Mouse (Mus musculus): ENCODE measurements around the gene Kif19a. TPM values are rescaled to one million over a fixed set of nuclear protein-coding genes. Genes with fewer than 3 reads are reported as not detected.

The Kif19a gene
- 0.07 TPM in 2 replicates for polyA plus RNA-seq (2015; fragmentation: Nextera tagmentation; extraction: Ambion mirVana)

DNA sequence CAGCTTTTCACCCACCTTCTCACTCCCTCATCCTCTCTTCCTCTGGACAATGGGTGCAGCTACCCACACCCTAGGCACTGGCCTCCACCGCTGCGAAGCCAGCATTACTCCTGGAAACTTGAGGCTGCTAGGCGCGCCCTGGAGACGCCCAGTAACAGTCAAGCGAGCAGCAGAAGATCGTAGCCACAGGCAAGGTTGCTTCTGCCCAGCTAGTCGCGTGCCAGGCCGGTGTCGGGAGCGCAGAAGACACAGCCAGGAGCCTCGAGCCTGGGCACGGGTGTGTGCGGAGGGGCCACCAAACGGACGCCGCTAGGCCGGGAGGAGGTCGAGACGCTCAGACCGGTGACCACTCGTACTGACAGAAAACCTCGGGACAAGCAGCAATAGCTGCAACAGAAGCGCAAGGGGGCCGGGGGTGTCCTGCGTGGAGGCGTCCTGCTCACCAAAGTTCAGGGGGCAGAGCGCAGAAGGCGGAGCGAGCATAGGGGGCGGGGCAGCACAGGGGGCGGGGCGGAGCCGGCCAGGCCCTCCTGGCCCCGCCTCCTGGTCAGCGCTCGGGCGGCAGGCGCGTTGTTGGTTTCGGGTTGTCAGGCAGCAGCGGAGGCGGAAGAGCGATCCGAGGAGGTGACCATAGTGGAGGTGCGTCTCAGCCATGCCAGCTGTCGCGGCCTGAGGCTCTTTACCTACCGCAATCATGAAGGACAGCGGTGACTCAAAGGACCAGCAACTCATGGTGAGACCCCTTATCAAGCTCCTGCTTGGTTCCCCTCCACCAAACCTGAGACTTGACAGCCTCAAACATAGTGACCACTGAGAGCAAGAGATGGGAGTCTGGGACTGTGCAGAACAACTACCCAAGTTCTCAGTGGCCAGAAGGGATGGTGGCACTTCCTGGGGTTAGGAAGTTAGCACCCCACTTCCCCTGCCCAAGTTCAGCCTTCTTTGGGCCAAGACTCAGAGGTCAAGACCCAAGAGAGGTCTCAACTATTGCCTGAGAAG lies at the start of gene Kif19a:
Kif19a (plus strand) TSS at position 569 of the 999 bp plus-strand sequence.
- no peak within 1 kb of the TSS for H3K27ac ChIP-seq (replicated peaks)
- 4% methylated on average over 51 of the region's 51 CpGs for WGBS (ENCODE audit: insufficient replicate concordance)
- H3K4me3 ChIP-seq (replicated peaks), result peak within 1 kb of the TSS; percentile 48
- H3K4me1 ChIP-seq (replicated peaks), result peaks cover 11% of the 10 kb centered on the region
- no peaks in the 10 kb centered on the region for H3K36me3 ChIP-seq (replicated peaks)
- H3K27me3 ChIP-seq, result peaks cover 47% of the 10 kb centered on the region
- ATAC-seq (ENCODE audit: insufficient read depth), result peak; percentile 44
- no peaks in the 10 kb centered on the region for H3K9me3 ChIP-seq (replicated peaks)
- H3K4me2 ChIP-seq, result peak within 1 kb of the TSS; percentile 72
- no peak within 1 kb of the TSS for H3K9ac ChIP-seq

DNA sequence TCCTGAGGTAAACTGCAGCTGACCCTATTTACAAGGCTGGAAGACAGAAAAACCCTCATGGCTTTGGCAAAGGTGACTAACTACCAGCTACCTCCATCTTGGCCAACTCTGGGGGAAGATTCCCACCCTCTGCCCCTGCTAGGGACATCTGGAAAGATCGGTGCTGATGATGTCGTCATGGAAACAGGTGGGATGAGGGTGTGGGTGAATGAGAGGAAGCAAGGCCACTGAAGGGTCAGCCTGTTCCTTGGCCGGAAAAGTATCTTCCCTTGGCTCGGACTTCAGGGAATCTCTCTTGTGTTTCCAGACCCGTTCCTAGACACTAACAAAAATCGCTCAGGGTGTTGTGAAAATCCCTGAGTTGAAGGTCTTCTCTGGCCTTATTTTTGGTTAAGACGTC lies 49.7 kb upstream of the Kif19a start:
- 65% methylated on average over 7 of the region's 7 CpGs for WGBS (ENCODE audit: insufficient replicate concordance)
- Histone ChIP-seq H3K4me3 (replicated peaks) (no peak overlapping the region), H3K27me3 (no peaks in the 10 kb centered on the region), H3K4me2 (no peak overlapping the region), H3K9ac (no peak overlapping the region), H3K36me3 (replicated peaks) (no peaks in the 10 kb centered on the region; the same call in 1 of the 2 replicates), H3K9me3 (replicated peaks) (no peaks in the 10 kb centered on the region), H3K4me1 (replicated peaks) (no peaks in the 10 kb centered on the region), H3K27ac (replicated peaks) (no peak overlapping the region)
- ATAC-seq (ENCODE audit: insufficient read depth), result no peak

DNA sequence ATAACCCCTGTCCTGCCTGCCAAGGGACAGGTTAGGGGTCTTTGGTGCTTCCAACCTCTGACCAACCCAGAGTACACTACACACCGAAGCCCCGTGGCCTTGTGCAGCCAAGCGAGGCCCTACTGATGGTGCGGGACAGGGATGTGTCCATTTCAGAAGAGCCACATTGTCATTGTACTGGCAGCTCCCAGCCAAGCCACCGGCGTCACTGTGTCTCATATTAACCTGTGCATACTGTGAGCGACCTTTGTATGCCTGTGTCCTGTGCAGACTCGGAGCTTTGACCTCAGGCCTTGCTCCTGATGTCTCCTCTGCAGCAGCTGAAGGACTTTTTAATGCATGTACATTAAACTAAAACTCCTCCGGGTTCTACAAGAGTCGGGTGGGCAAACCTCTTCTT lies 44.7 kb upstream of the Kif19a start:
- peak; percentile 51; the same call in 1 of the 2 replicates for ATAC-seq (ENCODE audit: insufficient read depth)
- peaks cover 12% of the 10 kb centered on the region; the same call in 1 of the 2 replicates for H3K4me1 ChIP-seq (replicated peaks)
- WGBS (ENCODE audit: insufficient replicate concordance), result 66% methylated on average over 10 of the region's 10 CpGs

DNA sequence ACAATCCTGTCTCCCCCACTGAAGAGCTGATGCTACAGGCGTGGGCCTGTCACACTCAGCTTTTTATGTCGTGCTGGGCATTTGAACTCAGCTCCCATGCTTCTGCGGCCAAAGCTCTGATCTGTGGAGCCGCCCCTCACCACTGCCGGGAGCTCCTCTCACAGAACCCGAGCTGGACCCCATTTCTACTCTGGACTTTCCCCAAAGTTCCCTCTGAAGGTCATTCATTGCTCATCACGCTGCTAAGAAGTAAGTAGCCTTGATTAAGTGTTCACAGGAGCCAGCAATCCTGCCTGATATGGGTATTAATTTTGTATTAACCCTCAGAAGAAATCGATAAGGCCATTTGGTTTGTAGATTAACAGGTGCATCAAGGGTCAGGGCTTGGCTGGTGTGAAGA lies 42.8 kb upstream of the Kif19a start:
- Histone ChIP-seq H3K4me2 (no peak overlapping the region), H3K4me3 (replicated peaks) (no peak overlapping the region), H3K9ac (no peak overlapping the region), H3K4me1 (replicated peaks) (peaks cover 18% of the 10 kb centered on the region), H3K9me3 (replicated peaks) (no peaks in the 10 kb centered on the region), H3K27me3 (peaks cover 11% of the 10 kb centered on the region), H3K36me3 (replicated peaks) (no peaks in the 10 kb centered on the region), H3K27ac (replicated peaks) (no peak overlapping the region)
- no peak for ATAC-seq (ENCODE audit: insufficient read depth)
- WGBS (ENCODE audit: insufficient replicate concordance), result 64% methylated on average over 8 of the region's 8 CpGs

More for the DNA sequence above, 44.7 kb upstream of the Kif19a start:
- H3K36me3 ChIP-seq (replicated peaks), result no peaks in the 10 kb centered on the region
- no peaks in the 10 kb centered on the region; the same call in 1 of the 2 replicates for H3K27me3 ChIP-seq
- no peak overlapping the region for H3K27ac ChIP-seq (replicated peaks)
- no peak overlapping the region for H3K4me3 ChIP-seq (replicated peaks)
- no peaks in the 10 kb centered on the region for H3K9me3 ChIP-seq (replicated peaks)
- H3K9ac ChIP-seq, result no peak overlapping the region
- no peak overlapping the region for H3K4me2 ChIP-seq

DNA sequence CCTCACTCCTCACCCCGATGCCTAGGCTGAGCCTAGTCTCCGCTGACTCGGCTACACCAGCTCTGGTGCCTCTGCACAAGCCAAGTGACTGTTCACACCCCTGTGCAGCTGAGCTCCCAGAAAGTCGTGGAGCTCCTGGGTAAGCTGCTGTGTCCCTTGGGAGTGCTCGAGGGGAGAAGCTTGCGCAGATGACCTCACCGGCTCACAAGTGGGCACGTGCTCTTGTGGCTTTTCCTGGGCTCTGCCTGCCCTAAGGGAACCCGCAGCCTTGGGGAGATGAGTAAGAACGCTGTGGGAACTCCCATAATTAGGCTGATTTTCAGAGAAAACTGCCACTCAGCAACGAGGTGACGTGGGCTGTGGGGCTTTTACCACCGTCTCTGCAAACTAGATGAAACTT lies 42.2 kb upstream of the Kif19a start:
- no peak overlapping the region for H3K9ac ChIP-seq
- H3K4me2 ChIP-seq, result no peak overlapping the region
- H3K27me3 ChIP-seq, result peaks cover 17% of the 10 kb centered on the region
- WGBS (ENCODE audit: insufficient replicate concordance), result 62% methylated on average over 13 of the region's 13 CpGs
- no peak overlapping the region for H3K27ac ChIP-seq (replicated peaks)
- H3K9me3 ChIP-seq (replicated peaks), result no peaks in the 10 kb centered on the region
- H3K4me1 ChIP-seq (replicated peaks), result peaks cover 20% of the 10 kb centered on the region
- ATAC-seq (ENCODE audit: insufficient read depth), result no peak
- H3K4me3 ChIP-seq (replicated peaks), result no peak overlapping the region
- H3K36me3 ChIP-seq (replicated peaks), result no peaks in the 10 kb centered on the region

DNA sequence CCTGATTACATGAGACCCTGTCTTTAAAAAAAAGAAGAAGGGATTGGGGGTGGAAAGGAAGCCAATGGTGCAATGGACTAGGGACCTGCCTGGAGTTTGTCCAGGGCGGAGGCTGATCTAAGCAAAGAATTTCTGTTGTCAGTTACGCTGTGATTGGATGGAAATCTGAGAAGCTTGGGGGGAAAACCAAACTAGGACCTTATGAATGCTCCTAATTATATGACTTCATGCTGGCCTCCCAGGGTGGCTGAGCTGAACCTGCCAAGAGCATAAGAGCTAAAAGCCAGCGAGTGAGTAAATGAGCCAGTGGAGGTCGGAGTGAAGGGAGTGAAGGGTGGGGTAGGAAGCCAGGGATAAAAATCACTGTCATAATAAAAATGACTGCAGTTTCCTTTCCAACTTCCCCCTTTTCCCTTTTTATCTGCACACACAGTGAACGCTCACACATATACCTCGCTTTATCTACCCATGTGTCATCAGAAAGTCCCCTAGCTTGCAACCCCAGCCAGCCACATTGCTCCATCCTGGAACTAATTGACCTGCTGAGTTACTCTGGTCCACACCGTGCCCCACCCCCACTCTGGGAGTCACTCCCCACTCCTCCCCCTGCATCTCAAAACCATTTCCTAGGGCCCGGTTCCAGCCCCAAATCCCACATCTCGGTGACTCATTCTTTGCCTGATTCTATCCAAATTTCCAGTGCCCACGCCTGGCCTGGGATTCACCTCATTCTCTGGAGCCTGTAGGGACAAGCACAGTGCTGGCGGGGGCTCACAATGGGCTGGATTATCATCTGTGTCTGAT lies 40.2 kb upstream of the Kif19a start:
- Histone ChIP-seq H3K4me1 (replicated peaks) (peaks cover 20% of the 10 kb centered on the region), H3K4me3 (replicated peaks) (no peak overlapping the region), H3K27me3 (peaks cover 19% of the 10 kb centered on the region), H3K9me3 (replicated peaks) (no peaks in the 10 kb centered on the region), H3K36me3 (replicated peaks) (no peaks in the 10 kb centered on the region), H3K27ac (replicated peaks) (no peak overlapping the region), H3K4me2 (no peak overlapping the region), H3K9ac (no peak overlapping the region)
- 40% methylated on average over 11 of the region's 11 CpGs for WGBS (ENCODE audit: insufficient replicate concordance)
- ATAC-seq (ENCODE audit: insufficient read depth), result peak; percentile 29; the same call in 1 of the 2 replicates

DNA sequence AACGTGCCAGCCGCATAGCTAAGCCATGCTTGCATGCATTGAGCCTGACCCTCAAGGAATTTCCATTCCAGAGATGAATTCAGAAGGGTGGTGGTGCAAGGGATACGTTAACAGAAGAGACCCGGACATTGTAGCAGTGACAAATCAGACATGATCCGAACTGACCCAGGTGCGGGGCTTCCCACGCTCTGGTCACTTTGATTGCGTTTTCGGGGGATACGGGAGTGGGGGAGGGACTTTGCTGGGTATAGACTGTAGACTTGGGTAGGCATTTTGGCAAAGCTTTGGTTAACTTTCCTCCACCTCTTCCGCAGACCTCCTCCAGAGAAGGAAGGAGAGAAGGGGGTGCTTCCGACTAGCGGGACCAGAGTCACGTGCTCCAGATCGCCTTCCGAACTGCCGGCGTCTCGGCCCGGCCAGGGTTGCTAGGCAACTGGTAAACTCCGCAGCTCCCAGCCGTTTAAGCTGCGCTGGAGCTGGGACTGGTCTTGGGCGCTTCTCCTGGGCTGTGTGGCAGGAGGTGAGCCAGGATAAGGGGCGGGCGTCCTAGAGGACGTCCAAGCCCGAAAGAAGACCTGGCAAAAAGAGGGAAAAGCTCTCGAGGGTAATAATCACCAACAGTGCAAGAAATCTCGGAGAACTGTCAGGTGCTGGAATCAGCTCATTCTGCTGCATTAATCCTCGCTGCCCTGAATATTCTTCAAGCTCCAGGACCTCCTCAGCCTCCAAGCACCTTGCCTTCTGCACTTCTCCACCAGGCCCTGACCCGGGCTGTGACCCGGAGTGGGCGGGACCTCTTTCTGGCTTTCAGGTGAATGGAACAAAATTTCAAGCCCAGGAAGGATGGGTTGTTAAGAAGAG lies 38.0 kb upstream of the Kif19a start, which contains the start of gene Dnaic2:
Dnaic2 (plus strand) TSS at position 444 of the 861 bp plus-strand sequence.
- H3K27ac ChIP-seq (replicated peaks), result no peak within 1 kb of the TSS
- no peak within 1 kb of the TSS for H3K9ac ChIP-seq
- H3K4me2 ChIP-seq, result peak within 1 kb of the TSS; percentile 57
- H3K36me3 ChIP-seq (replicated peaks), result no peaks in the 10 kb centered on the region
- no peak for ATAC-seq (ENCODE audit: insufficient read depth)
- H3K27me3 ChIP-seq, result peaks cover 19% of the 10 kb centered on the region
- WGBS (ENCODE audit: insufficient replicate concordance), result 9% methylated on average over 34 of the region's 34 CpGs
- H3K4me1 ChIP-seq (replicated peaks), result peaks cover 20% of the 10 kb centered on the region; the same call in 1 of the 2 replicates
- peak within 1 kb of the TSS; percentile 21; the same call in 1 of the 2 replicates for H3K4me3 ChIP-seq (replicated peaks)
- H3K9me3 ChIP-seq (replicated peaks), result no peaks in the 10 kb centered on the region

DNA sequence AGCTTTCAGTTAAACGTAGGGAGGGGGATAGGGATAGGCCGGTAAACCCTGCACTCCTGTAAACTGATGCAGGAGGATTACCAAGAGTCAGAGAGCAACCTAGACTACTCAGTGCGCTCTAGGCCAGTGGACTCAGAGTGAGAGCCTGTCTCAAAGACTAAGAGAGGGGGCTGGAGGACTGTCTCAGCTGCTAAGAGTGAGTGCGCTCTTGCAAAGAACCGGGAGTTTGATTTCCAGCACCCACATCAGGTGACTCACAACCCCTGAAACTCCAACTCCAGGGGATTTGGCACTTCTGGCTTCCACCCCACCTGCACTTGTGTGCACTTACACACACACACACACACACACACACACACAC lies 37.4 kb upstream of the Kif19a start:
- peak overlapping the region; percentile 57 for H3K4me2 ChIP-seq
- ATAC-seq (ENCODE audit: insufficient read depth), result no peak
- H3K4me3 ChIP-seq (replicated peaks), result no peak overlapping the region
- 33% methylated on average over 5 of the region's 5 CpGs for WGBS (ENCODE audit: insufficient replicate concordance)
- H3K36me3 ChIP-seq (replicated peaks), result no peaks in the 10 kb centered on the region
- peaks cover 20% of the 10 kb centered on the region; the same call in 1 of the 2 replicates for H3K4me1 ChIP-seq (replicated peaks)
- H3K9me3 ChIP-seq (replicated peaks), result no peaks in the 10 kb centered on the region
- peaks cover 19% of the 10 kb centered on the region for H3K27me3 ChIP-seq
- no peak overlapping the region for H3K27ac ChIP-seq (replicated peaks)
- H3K9ac ChIP-seq, result no peak overlapping the region

DNA sequence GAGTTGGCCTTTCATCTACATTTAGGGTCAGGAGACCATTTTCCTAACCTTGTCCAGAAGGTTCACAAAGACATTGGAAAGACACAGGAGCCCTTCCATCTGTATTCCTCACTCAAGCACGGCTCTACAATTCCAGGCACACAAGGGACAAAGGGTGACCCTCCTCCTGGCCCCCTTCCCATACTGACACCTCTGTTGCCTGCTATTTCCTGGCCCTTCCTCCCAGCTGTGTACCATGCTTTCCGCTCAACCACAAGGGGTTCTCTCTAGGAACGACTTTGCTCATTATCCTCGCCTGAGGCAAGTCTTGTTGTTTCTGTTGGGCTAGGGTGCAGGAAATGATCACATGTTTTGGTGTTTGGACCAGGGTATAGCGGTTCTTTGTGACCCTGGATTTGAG lies 36.9 kb upstream of the Kif19a start:
- no peaks in the 10 kb centered on the region for H3K36me3 ChIP-seq (replicated peaks)
- no peaks in the 10 kb centered on the region for H3K9me3 ChIP-seq (replicated peaks)
- 26% methylated on average over 5 of the region's 5 CpGs for WGBS (ENCODE audit: insufficient replicate concordance)
- ATAC-seq (ENCODE audit: insufficient read depth), result no peak
- no peak overlapping the region for H3K4me2 ChIP-seq
- peaks cover 15% of the 10 kb centered on the region; the same call in 1 of the 2 replicates for H3K4me1 ChIP-seq (replicated peaks)
- H3K27ac ChIP-seq (replicated peaks), result no peak overlapping the region
- no peak overlapping the region for H3K9ac ChIP-seq
- H3K4me3 ChIP-seq (replicated peaks), result no peak overlapping the region
- peaks cover 19% of the 10 kb centered on the region for H3K27me3 ChIP-seq

DNA sequence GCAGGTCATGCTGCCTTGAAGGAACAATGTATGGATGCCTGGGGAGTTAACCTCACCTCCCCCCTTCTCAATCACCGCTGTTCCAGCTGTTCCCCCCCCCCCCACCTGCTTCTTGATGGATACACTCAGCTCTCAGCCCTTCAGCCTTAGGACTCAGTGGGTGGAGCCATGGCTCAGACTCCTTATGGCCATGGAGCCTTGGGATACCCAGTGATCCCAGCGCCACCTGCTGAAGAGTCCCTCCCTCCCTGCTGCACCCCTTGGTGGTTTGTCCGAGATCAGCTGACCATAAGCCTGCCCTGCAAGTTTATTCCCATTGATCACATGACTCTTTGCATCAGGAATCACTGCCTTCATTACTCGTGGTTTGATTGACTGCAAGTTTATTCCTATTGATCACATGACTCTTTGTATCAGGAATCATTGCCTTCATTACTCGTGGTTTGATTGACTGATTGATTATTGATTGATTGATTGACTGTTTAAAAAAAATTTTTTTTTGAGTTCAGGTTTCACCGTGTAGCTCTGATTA lies 35.3 kb upstream of the Kif19a start:
- no peak overlapping the region for H3K4me2 ChIP-seq
- H3K4me1 ChIP-seq (replicated peaks), result peaks cover 14% of the 10 kb centered on the region; the same call in 1 of the 2 replicates
- 45% methylated on average over 6 of the region's 6 CpGs for WGBS (ENCODE audit: insufficient replicate concordance)
- H3K4me3 ChIP-seq (replicated peaks), result no peak overlapping the region
- ATAC-seq (ENCODE audit: insufficient read depth), result no peak
- no peak overlapping the region for H3K27ac ChIP-seq (replicated peaks)
- H3K9ac ChIP-seq, result no peak overlapping the region
- H3K27me3 ChIP-seq, result peaks cover 19% of the 10 kb centered on the region
- no peaks in the 10 kb centered on the region for H3K9me3 ChIP-seq (replicated peaks)
- H3K36me3 ChIP-seq (replicated peaks), result no peaks in the 10 kb centered on the region
